Mouse (Mus musculus) gastrocnemius, postnatal 25 days (tissue): ENCODE measurements around the gene Slc2a3. TPM values are rescaled to one million over a fixed set of nuclear protein-coding genes. Genes with fewer than 3 reads are reported as not detected.
"Not testable (repeated sequence)": the region's sequence is repeated elsewhere in the genome, so short reads cannot be mapped to it uniquely, and the experiment has no call there.

Source experiments
- DNase-seq: peaks from one replicate; pipeline ENCODE4 v3.0.0; 2022
- microRNA-seq, 2 experiments: library from miRNA; unstranded; fragments of <30 nt; microRNA quantifications; one replicate each; pipeline ENCODE4 v1.2.0; 2021; ENCODE audit warnings: borderline replicate concordance in 2 of 2
- total RNA-seq, 2 experiments: library from RNA; stranded (reverse); gene quantifications; 1 replicate in 1 of 2; 2 replicates in 1 of 2; pipeline ENCODE4 v1.2.3; 2021

The Slc2a3 gene
- total RNA-seq, 2 experiments from 2014 or later = 0.88 to 1.4 TPM

GRCm38 (mm10) chr6:122708826-122709225 lies 92.6 kb downstream of the Slc2a3 start:
- no peak for DNase-seq

DNA sequence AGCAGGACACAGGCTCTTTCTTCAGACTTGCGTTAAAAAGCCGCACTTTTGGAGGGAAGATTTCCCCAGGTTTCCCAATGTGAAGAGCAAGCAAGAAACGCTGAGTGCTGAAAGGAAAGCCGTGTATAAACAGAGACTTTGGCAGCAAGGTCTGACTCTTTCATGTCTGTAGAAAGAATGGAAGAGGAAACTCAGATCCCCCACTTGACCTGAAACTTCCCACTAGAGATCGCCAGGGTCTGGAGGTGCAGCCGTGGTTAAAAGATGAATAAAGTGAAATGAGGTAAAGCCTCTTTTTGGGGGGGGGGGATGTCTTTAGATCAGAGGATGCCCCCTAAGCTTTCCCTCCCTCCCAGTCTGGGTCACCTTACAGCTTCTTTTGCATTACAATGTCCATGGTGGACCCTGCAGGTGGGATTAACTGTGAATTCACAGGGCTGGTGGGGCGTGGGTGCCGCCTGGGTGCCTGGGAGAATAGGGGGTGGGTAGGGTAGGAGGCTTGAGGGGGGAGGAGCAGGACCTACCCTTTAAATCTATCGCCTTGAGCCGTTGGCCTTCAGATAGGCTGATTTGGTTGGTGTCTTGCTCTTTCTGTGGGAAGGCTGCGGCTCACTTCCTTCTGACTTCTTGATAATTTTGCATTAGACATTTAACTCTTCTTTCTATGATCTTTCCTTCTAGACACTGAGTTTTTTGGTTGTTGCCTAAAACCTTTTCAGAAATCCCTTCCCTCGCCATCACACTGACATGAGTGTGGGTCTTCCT lies 94.2 kb downstream of the Slc2a3 start, which contains the start of gene Nanog:
Nanog (plus strand) TSS at position 454 of the 765 bp plus-strand sequence.
- DNase-seq = no peak

DNA sequence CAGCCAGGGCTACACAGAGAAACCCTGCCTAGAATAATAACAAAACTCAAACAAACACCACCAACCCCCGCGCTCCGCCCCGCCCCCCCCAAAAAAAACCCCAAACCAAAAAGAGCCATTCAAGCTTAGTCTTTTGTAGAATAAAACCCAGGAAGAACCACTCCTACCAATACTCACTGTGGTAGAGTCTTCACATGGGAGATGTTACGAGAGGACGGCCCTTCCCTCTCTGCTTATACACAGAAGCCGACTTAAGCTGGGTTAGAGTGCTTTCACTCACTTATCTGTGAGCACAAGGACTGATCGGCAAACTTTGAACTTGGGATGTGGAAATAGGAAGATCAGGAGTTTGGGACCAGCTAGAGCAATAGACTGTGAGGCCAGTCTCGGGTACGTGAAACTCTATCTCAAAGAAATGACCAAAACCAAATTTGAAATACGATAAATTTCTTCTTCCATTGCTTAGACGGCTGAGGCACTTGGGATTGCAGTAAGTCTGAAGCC lies 95.1 kb downstream of the Slc2a3 start:
- DNase-seq = no peak

- DNase-seq = no peak
Measured at GRCm38 (mm10) chr6:122703706-122704105, 97.7 kb downstream of the Slc2a3 start.

GRCm38 (mm10) chr6:122703251-122703650 lies 98.2 kb downstream of the Slc2a3 start:
- no peak for DNase-seq

- DNase-seq = no peak
Measured at GRCm38 (mm10) chr6:122702480-122703124, 98.8 kb downstream of the Slc2a3 start.

- no peak for DNase-seq
Measured at GRCm38 (mm10) chr6:122701816-122702215, 99.6 kb downstream of the Slc2a3 start.

GRCm38 (mm10) chr6:122699628-122700027 lies 101.8 kb downstream of the Slc2a3 start:
- DNase-seq = not testable (repeated sequence)

GRCm38 (mm10) chr6:122695398-122695797 lies 106.0 kb downstream of the Slc2a3 start:
- DNase-seq = no peak

GRCm38 (mm10) chr6:122690082-122690481 lies 111.4 kb downstream of the Slc2a3 start:
- no peak for DNase-seq

GRCm38 (mm10) chr6:122689411-122690055 lies 111.9 kb downstream of the Slc2a3 start:
- DNase-seq = no peak

GRCm38 (mm10) chr6:122686709-122687108 lies 114.7 kb downstream of the Slc2a3 start:
- DNase-seq = no peak

GRCm38 (mm10) chr6:122682646-122683045 lies 118.8 kb downstream of the Slc2a3 start:
- DNase-seq = no peak

Small RNA genes within 50 kb of the gene (microRNA-seq; reads per million reads assigned to microRNA genes)
- gene Mir7231 = 0 reads per million in 2 experiments

Other genes starting within 250 kb of the Slc2a3 start
- gene Aicda, start 247.8 kb downstream of the Slc2a3 start, total RNA-seq = not detected
- gene Apobec1, start 199.2 kb downstream of the Slc2a3 start, total RNA-seq = 1 to 10 TPM; 1.8 to 1.9 TPM
- not detected for gene Gdf3, start 191.6 kb downstream of the Slc2a3 start, total RNA-seq
- gene Dppa3, start 175.2 kb downstream of the Slc2a3 start, total RNA-seq = not detected
- not detected for gene Nanog, start 94.2 kb downstream of the Slc2a3 start, total RNA-seq
- 10 to 100 TPM; 18.4 to 20.9 TPM for gene Foxj2, start 18.3 kb upstream of the Slc2a3 start, total RNA-seq
- gene C3ar1, start 54.5 kb upstream of the Slc2a3 start, total RNA-seq = under 1 TPM; 0.82 to 0.91 TPM
- 10 to 100 TPM; 17.4 to 18.3 TPM for gene Necap1, start 72.8 kb upstream of the Slc2a3 start, total RNA-seq
- gene Clec4a1, start 120.2 kb upstream of the Slc2a3 start, total RNA-seq = 1 to 10 TPM; 1.3 to 1.9 TPM
- 1 to 10 TPM; 1.1 to 1.2 TPM for gene Clec4a3, start 150.9 kb upstream of the Slc2a3 start, total RNA-seq
- gene Clec4a4, start 188.7 kb upstream of the Slc2a3 start, total RNA-seq = not detected
- gene Clec4b1, start 248.3 kb upstream of the Slc2a3 start, total RNA-seq = not detected